Mouse (Mus musculus) cerebellum, adult 9-11 months (tissue): ENCODE measurements at regions not wholly inside any gene's neighbourhood (a gene's known extent, or its start where the extent isn't known, plus 50 kb on each side); places are given as distances from the start of the nearest gene placed in this dataset.

ENCODE experiments used
- DNase-seq: peaks from one replicate; pipeline ENCODE4 v3.0.0; 2022

DNA sequence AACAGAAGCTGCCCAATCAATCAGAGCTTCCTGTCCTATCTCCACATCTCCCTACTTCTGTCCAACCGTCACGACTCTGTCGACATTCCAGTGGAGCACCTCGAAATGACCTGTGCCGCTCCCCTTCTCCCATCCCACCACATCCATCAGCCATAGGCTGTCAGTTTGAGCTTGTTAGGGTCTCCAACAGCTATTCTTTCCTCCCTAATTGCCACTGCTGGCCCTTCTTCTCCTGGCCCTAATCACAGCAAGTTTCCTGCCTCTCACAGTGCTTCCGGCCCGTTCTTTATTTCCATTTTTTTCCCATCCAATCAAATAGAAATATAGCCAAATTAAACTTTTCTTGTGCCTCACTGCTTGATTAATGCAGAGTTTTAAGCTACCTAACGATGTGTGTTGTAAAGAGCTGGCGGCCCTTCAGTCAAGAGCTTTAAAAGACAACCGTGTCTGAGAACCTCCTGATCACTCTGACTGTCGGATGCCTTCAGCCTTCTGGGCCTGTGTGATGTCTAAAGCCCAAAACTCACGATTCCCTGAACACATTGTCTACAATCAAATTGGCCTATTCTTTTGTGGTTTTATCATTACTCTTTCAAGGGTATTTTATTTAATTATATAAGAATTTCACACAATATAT, 270.3 kb downstream of the Tgfb2 start:
- DNase-seq, result no peak

DNA sequence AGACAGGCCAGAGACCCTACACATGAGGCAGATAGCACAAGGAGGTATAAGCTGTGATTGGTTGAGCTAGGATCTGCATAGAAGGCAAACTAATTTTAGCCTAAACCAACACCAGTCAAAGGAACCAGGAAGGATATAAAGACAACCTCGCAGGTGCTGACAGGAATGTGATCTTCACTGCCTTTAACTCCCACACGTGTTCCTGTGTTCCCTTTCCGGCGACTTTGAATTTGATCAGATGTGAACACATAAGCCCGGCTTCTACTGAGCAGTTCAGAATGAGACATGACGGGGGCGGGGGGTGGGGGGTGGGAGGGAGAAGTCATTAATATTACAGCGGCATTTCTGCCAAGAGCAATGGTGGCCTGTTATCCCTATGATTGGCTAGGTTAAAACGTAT, 271.0 kb downstream of the Tgfb2 start:
- no peak for DNase-seq

DNA sequence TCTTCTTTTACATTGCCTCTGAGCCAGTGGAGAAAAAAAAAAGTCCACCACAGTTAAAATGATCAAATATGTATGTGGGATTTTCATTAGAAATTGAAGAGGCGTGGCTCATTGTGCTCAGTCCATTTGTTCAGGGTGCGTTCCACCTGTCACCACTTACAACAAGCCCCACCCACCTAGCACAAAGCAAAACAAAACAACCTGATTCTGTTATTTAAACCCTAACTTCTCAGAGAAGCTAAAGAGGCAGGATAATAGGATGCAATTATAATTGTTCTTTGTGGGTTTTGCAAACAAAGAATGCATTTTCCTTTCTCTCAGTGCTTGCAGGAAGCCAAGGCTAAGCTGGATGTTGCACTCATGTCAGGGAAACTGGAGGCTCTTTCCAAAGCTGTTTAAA, 271.8 kb downstream of the Tgfb2 start:
- no peak for DNase-seq

DNA sequence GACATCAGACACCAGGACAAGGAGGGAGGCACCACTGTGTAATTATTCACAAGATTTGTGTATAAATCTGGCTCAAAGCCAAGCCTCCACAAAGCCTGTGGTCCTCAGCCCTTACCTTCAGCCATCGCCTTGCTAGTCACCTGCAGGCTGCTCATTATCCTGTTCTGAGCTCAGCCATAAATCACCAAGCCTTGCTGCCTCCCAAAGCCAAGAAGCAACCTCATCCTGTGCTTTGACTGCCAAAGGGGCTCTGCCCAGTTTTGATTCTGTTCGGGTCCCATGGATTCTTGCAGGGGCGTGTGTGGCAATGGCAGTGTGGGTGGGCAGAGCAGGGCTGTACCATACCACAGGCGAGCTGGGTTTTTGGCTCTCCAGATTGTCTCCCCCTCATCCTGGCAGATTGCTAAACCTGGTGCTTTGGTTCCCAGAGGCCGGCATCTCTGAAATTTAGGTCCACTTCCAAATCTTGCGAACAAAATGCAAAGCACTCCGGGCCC, 272.6 kb downstream of the Tgfb2 start:
- no peak for DNase-seq

DNA sequence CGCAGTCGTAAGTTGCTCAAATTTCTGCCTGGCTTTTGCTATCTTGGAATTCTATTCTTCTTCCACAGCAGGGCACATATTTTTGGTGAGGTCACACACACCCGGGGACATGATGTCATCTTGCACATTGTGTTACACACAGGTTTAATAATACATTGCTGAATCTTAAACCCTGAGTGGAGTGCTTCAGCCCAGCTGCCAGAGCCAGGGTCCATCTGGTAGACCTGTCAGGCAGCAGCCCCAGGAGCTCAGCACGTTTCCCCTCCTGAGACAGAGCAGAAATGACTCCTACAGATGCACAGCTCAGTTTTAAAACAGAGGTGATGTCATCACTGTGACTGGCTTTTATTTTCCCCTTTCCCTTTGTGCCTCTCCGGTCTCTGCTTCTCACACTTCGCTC, 280.4 kb downstream of the Tgfb2 start:
- DNase-seq, result no peak

DNA sequence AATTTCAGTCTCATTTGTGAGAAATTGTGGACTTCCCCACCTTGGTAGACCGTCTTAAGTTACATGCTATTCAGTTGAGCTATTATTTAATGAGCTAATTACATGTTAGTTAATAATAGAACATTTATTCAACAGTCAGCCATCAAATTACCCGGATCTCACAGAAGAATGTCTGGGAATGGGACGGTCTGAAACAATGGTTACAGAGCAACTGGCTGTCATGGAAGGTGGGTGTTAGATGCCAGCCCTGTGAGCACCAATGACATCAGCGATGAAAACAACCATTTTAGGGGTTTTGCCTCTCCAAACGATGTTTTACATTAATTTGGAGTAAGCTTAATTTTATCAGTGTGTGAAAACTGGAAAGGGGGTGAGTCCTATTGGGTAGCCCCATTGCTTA, 281.7 kb downstream of the Tgfb2 start:
- no peak for DNase-seq

DNA sequence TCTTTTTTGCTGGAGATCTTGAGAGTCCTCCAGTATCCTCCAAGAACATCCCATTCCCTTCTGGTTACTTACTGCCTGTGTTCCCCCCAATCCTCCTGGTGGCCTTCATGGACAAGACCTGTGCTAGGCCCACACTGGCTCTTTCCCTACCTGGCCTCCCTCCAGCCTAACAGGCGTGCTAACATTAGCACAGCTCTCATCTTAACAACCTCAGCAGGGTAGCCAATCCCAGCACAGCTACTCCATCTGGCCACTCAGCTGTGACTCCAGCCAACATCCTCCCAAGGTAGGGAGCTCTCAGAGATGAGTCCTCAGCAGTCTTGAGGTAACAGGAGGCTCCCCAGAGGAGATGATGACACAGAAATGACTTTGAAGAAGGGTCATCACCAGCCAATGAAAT, 288.7 kb downstream of the Tgfb2 start:
- DNase-seq, result peak; percentile 12

DNA sequence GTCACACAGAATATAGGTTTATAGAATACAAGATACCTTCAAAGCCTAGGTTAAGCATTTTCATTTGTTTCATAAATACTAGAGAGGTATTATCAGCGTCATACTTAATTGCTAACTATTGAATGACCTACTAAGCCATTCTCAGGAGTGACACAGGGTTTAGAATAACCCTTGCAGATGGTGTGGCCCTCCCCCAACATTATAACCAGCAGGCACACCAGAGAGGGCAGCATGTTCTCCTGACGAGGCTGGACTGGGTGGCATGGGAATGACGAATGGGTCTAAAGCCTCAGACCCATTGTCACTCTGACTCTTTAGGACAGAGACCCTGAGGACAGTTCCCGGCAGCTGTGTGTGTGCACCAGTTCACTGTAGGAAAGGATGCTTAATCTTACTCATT, 290.5 kb downstream of the Tgfb2 start:
- DNase-seq, result no peak

DNA sequence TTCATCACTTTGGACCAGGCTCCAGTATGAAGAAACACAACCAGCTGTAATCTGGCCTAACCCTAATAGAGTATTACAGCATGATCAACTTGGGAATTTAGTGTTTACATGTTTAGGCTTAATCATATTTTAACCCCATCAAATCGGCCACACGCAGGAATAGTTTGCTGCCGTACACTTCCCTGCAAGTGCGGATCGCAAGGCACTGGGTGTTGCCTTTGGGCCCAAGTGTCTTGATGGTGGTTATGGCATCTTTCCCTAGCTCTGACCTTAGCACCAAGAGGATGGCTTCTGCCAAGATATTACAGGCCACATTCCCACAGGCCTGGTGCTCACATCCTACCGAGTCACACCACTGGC, 291.9 kb downstream of the Tgfb2 start:
- no peak for DNase-seq

DNA sequence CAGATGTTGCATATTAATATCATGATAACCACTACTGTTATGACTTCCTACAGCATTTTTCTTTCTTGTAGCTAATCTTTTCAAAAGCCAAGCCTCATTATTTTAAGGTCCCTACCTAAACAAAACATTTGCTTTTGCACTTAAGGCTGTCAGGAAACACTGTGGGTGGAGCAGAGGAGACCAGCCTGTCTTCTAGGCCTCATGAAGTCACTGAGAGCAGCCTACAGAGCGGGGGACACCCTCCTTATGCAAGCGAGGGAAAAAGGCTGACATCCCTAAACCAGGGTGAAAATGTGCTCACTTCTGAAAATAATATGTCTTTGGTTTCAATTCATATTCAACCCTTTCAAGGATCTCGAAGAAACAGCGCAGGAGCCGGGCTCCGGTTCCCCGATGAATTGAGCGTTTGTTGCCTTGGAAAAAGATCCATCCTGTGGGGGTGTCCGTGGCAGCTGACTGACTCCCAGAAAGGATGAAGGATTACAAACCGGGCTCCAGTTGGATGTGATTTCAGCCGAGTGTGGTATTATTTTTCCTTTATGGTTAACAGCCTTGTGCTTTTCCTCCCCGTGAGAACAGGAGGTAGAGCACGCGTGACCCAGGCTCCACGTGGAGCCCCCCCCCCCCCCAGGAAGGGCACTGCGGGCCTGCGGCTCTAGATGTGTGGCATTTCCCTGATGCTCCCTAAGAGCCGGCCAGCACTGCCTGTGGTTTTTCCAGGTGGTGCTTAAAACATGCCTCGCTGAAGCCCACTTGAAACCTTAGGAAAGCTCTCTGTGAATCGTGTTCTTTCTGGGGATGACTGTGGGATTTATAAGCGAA, 292.5 kb downstream of the Tgfb2 start:
- no peak for DNase-seq

DNA sequence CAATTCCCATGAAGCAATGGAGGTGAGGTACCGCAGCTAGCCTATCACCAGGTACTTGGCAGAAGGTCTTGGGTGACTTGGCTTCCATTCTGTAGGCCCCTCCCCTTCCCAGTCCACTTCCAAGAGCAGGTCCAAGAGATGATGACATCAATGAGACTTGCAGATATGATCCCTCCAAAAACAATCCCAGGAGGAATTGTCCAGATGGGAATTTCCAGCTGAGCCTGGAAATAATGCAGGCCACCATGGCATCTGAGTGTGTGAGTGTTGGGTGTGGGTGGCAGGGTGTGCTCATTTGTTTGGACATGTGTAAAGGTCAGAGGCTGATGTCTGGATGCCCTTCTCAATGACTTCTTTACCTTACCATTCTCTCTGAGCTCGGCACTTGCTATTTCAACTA, 293.5 kb downstream of the Tgfb2 start:
- DNase-seq, result no peak

DNA sequence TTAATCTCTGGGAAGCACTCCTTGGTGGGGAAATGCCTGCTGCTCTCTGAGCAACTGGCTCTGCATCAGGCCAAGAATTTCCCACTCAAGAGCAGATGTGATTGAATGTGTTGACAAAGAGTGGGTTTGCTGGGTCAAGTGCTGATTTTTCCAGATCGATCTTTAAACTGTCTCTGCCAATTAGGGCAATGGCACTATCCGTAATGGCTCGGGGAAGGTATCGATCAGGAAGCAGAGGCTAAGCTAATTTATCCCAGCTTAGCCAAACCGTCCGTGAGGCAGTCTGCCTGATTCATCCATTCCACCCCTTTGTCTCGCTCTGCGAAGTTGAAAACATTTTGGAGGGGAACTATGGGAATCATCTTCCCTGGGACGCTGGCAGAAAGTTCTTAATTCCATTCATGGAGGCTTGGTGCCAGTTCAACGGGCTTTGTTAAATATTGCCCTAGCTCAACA, 291.9 kb upstream of the Lyplal1 start:
- DNase-seq, result no peak

DNA sequence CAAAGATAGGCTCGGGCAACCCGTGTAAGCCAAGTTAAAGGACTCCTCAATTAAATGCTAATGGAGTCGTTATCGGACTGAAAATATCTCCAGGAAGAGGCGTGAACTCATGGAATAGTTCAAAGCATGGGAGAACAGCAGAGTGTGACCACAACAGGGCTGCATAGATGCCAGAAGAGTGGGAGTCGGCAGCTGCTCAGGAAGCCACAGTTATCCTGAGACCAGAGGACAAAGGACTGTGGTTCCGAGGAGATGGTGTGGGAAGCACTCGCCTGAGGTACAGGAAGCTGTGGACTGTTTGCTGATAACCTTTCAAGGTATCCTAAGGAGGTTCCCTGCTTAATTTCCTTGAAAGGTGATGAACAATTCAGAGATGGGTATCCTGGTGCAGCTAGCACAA, 290.5 kb upstream of the Lyplal1 start:
- DNase-seq, result no peak

DNA sequence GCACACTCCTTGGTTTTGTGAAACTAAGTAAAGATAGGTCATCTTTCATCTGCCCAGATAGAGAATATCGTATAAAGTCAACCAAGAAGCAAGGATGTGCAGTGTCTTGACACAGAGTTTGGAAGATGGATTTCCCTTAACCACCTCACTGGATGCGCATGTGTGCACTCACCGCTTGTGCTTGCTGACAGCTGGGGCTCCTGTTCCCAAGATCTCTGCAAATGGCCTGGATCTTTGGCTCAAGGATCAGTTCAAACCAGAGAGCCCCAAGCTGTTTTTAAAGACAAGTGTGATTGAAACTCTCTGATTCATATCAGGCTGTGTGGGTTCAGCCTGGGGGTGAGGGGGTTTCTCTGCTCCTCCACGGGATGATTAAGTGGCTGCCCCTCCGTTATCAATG, 288.6 kb upstream of the Lyplal1 start:
- no peak for DNase-seq

DNA sequence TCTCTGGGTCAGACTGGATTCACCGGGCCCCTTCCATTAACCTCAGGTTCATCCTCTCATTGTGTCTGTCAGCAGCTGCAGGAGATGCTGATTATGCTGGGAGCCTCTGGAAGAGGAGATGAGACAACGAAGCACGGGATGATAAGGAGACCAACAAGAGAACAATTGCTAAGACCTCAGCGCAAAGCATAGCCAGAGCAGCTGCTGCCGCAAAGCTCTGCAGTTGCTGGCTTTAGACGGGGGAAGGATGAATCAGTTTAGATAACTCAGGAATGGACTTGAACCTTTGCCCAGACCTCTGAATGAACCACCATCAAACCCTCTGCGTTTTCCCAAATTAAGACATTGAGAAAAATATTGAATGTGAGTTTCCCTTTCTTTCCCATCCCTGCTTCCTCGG, 282.7 kb upstream of the Lyplal1 start:
- DNase-seq, result no peak

DNA sequence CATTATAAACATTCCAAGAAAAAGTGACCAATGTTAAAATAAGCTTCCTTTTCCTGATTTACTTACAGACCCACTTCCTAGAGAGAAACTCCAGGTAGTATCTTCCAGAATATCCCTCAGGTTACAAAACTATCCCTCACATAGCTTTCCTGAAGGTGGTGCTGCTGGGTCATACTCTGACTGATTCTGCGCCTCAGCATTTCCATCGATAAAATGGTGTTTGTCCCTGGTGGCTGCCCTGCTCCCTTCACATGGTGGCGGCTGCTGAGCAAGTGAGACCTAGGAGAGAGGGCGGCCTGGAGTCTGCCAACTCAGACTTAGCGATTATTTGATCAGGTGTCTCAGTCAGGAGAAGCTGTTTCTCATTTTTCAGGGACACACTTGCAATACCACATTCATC, 275.9 kb upstream of the Lyplal1 start:
- DNase-seq, result no peak

DNA sequence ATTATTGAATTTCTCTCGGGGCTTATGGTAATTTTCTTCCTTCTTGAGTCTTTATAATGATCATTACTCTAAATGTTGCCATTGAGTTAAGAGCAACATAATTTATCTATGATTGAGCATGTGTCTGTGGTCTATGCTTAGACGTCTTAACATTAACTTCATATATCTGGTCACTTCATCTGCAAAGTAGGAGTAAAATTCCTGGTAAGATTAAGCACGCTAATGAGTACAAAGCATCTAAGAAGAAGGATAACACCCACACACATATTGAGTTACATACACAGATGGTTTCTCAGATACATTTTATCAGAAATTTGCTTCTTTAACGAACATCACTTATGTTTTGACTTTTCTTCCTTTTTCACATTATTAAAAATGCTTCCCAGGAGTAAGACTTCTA, 267.3 kb upstream of the Lyplal1 start:
- no peak for DNase-seq

DNA sequence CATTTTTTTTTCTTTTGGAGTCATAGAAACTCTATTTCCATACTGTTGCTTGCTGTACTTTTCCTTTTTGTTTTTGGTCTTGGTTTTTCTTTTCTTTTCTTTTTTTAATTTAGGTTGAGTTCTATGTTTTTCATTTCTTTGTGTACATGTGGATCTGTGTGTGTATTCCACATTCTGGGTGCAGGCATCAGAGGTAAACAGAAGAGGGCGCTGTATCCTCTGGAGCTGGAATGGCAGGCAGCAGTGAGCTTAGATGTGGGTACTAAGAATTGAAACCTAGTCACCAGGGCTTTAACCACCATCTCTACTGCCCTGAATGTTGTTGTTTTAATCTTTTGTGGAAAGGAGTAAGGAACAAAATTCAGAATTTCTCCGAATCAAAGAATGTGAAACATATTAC, 266.3 kb upstream of the Lyplal1 start:
- DNase-seq, result no peak

DNA sequence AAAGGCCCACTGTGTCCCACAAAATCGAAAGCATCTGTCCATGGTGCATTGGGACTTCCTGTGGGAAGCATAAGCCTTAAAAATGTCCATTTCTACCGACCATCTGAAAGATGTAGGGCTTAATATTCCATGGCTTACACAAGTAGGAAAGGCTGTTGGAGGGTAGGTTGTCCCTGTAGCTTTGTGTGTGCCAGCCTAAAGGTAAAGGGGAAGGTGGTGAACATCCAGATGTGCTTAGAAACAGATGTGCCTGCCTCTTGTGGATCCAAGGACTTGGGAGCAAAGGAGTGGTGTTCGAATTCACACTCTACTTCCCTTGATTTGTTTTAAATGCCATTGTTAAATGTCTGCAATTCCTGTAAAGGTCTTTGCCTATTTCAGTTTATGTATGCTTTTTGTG, 265.9 kb upstream of the Lyplal1 start:
- no peak for DNase-seq

DNA sequence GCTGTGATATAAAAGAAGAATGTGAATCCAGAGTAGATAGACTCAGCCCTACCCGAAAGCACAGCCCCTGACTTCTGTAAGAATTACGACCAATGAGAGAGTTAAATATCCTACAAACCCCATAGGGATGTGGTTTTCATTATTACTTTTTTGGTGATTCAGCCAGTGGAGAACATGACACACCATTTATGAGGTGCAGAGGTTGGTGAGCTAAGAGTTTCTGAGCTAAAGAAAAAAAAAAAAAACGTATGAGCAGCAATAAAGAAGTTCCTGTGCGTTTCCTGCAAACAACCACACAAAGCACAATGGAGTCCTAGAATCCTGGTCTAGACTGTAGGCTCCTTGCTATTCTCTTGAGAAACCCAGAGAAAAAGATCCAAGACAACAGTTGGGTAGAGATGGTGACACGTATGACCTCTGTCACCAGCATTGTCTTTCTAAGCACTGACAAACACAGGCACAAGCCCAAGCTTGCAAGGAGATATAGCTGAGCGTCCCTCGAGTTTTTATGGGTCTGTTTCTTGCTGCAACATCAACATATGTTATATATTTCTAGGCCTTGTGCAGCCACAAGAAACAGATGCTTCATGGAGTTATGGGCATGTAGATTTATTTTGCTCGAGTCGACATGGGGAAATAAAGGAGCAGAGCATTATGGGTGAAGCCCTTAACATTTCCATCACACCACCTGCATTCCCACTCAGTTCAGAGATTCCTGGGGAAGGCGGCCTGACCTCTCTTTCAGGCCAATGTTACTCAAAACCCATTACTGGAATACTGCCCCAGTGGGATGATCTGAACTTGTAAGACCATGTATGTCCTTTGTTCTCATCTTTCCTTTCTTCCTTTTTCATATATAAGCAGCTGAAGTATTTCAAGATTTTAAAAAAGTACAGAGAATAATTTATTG, 263.1 kb upstream of the Lyplal1 start:
- no peak for DNase-seq

DNA sequence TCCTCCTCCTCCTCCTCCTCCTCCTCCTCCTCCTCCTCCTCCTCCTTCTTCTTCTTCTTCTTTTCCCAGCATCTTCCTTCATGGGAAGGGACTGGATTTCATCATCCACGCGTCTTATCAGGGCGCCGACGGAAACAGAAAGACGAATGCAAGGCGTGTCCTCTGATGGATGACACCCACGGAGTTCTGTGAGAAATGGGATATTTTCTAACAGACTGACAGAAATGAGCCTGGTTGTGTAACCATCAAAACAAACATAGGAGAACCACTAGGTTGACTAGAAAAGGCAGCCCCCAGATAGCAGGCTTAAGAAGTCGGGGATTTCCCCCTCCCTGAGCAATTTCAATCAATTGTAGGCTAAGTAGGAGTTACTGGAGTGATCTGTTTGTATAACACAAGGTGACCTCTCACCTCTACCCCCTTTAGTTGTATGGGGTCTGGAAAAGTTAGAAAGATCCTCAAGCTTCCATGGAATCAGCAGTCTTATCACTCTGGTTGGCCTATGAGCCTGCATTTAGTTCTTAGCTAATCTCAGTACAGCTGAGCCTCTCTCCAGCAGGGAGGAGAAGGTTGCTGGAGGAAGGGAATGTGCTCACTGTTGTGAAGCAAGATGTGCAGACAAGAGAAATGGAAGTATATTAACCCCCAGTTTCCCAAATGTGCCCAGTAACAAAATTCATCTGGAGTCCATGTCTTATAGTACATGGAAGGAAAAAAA, 260.0 kb upstream of the Lyplal1 start:
- no peak for DNase-seq

DNA sequence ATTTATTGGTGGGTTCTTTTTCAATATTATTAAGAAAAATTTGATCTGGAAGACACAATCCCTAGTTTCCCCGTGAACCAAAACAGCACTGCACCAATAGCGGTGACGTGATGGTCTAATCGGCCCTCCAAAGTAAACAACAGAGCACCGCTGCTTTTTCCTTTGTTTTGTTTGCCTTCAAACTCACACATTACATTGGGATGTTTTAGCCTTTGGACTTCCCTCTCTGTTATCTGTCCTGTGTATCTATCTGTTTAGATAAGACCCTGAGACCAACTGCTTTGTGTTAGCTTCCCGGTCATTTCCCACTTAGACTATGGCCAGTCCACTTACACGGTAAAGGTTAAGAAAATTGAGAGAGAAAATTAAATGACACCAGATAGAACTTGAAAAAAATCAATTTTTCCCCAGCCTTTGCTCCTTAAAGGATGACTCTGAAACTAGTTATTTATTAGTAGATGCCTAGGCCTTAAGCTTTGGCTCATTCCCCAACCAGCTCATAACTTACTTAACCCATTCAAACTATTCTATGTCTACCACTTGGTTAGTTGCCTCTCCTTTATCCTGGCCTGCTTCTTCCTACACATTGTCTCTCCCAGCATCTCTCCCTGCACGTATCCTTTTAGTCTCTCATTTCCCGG, 257.0 kb upstream of the Lyplal1 start:
- DNase-seq, result no peak
